Mouse (Mus musculus) MEL (cell line): ENCODE measurements at regions not wholly inside any gene's neighbourhood (a gene's known extent, or its start where the extent isn't known, plus 50 kb on each side); places are given as distances from the start of the nearest gene placed in this dataset.

Experiments
- BHLHE40 ChIP-seq: IDR thresholded peaks from 2 replicates; pipeline ENCODE4 v1.6.1; 2012; ENCODE audit warnings: low read depth, mild to moderate bottlenecking, inconsistent platforms, low read length, improper control_type of control experiment, borderline replicate concordance
- CTCF ChIP-seq, 3 experiments: IDR thresholded peaks in 2 of 3; conservative IDR thresholded peaks in 1 of 3; 2 replicates each; pipeline ENCODE4 v1.5.1; 2011 to 2012; ENCODE audit warnings: low read length in 3 of 3, low read depth in 2 of 3, mild to moderate bottlenecking in 2 of 3, improper control_type of control experiment in 1 of 3, inconsistent platforms in 1 of 3, mixed read lengths in 1 of 3, moderate library complexity in 1 of 3; ENCODE audit not compliant: control insufficient read depth in 1 of 3, insufficient read depth in 1 of 3, poor library complexity in 1 of 3, severe bottlenecking in 1 of 3
- EP300 ChIP-seq, 2 experiments: IDR thresholded peaks; 2 replicates each; pipeline ENCODE4 v1.6.1; 2011; ENCODE audit warnings: improper control_type of control experiment in 2 of 2, low read length in 2 of 2, low read depth in 1 of 2, mild to moderate bottlenecking in 1 of 2
- MAX ChIP-seq: IDR thresholded peaks from 2 replicates; pipeline ENCODE4 v1.6.1; 2011; ENCODE audit warnings: low read length, improper control_type of control experiment
- MXI1 ChIP-seq: IDR thresholded peaks from 2 replicates; pipeline ENCODE4 v1.6.1; 2011; ENCODE audit warnings: mild to moderate bottlenecking, low read depth, low read length, improper control_type of control experiment
- NRF1 ChIP-seq: IDR thresholded peaks from 2 replicates; pipeline ENCODE4 v1.6.1; 2014; ENCODE audit warnings: low read depth, mild to moderate bottlenecking, inconsistent platforms, low read length, improper control_type of control experiment, moderate library complexity; ENCODE audit not compliant: poor library complexity, insufficient read depth, severe bottlenecking
- POLR2A ChIP-seq, 2 experiments: IDR thresholded peaks; 2 replicates each; pipeline ENCODE4 v1.6.1; 2011 to 2012; ENCODE audit warnings: low read length in 2 of 2, mild to moderate bottlenecking in 2 of 2, control low read depth in 1 of 2, improper control_type of control experiment in 1 of 2, low read depth in 1 of 2, moderate library complexity in 1 of 2; ENCODE audit not compliant: control insufficient read depth in 1 of 2, insufficient read depth in 1 of 2, poor library complexity in 1 of 2
- RCOR1 ChIP-seq: IDR thresholded peaks from 2 replicates; pipeline ENCODE4 v1.6.1; 2012; ENCODE audit warnings: low read depth, mild to moderate bottlenecking, inconsistent platforms, low read length, improper control_type of control experiment
- SMC3 ChIP-seq: IDR thresholded peaks from 2 replicates; pipeline ENCODE4 v1.6.1; 2011; ENCODE audit warnings: low read depth, low read length, improper control_type of control experiment
- TAL1 ChIP-seq: IDR thresholded peaks from 2 replicates; pipeline ENCODE4 v1.6.1; 2012; ENCODE audit warnings: mild to moderate bottlenecking, inconsistent platforms, low read length, moderate library complexity, mixed read lengths
- TCF12 ChIP-seq: IDR thresholded peaks from 2 replicates; pipeline ENCODE4 v1.6.1; 2014; ENCODE audit warnings: low read depth, mild to moderate bottlenecking, inconsistent platforms, low read length, improper control_type of control experiment, moderate library complexity

GRCm38 (mm10) chr2:19757910-19758309 lies 100.4 kb downstream of the Otud1 start:
- no peak for TF ChIP-seq EP300 (IDR thresholded peaks at IDR 0.05; ENCODE audit: low read depth in 1 of 2, low read length in 2 of 2)
- TF ChIP-seq TCF12: no peak
- TF ChIP-seq CTCF (IDR thresholded peaks at IDR 0.05 in 2 of 3, conservative IDR thresholded peaks at IDR 0.05 in 1 of 3; ENCODE audit: control insufficient read depth in 1 of 3, insufficient read depth in 1 of 3, low read depth in 2 of 3, low read length in 3 of 3, poor library complexity in 1 of 3, severe bottlenecking in 1 of 3): no peak
- no peak for TF ChIP-seq NRF1
- TF ChIP-seq MAX: no peak
- no peak for TF ChIP-seq POLR2A (IDR thresholded peaks at IDR 0.05; ENCODE audit: control insufficient read depth in 1 of 2, insufficient read depth in 1 of 2, low read depth in 1 of 2, low read length in 2 of 2, poor library complexity in 1 of 2)
- TF ChIP-seq BHLHE40: no peak
- no peak for TF ChIP-seq RCOR1
- no peak for TF ChIP-seq MXI1
- no peak for TF ChIP-seq SMC3
- TF ChIP-seq TAL1: no peak
